Comparison of ENCODE assay signal across 8 mouse cellular contexts in the genomic region with DNA sequence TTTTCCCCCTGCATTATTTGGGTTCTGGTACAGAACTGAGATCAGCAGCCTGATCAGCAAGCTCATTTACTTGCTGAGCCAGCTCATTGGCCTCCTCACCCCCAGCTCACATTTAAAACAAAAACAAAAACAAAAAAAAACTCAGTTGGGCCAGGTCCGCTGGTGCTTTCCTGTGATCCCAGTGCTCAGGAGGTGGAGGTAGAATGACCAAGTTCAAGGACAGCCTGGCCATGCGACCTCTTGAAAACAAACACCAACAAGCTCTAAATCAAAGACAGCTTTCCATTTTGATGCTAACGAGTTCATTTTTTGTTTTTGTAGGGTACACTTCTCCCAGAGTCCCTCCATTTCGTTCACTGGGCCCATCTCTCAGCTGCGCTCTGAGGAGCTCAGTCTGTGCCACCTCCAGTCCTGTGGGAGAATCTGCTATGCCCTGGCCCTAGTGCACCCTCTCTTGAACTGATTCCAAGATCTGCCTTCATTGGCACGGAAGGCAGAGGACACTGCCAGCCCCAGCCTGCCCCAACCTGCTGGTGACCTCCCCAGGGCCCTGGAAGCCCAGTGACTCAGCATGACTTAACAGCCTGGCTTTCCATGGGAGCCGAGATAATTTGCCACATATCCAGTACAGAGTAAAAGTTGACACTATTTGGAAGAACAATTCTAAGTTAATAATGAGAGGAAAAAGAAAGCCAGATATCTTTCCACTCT. TPM values are rescaled to one million over a fixed set of nuclear protein-coding genes. Genes with fewer than 3 reads are reported as not detected.
DNase-seq lines count a peak whose midpoint lies in the region; ATAC-seq and TF ChIP-seq lines count a peak whose summit lies in the region.
"Had no signal": no experiment of that assay in that cellular context is flagged by ENCODE, and none has a peak within 500 bp of the region (broad histone marks: within the 10 kb centered on the region; RNA-seq: fewer than 3 reads in every experiment).

No protein-coding gene starts in this region.

- peaks cover 8% of the 10 kb centered on the region for H3K4me1 ChIP-seq in heart, embryonic 10.5 days
- H3K4me1 ChIP-seq in stomach, embryonic 16.5 days (ENCODE audit: control insufficient read depth, insufficient read depth, low read length) = no peaks in the 10 kb centered on the region

- no peak for TF ChIP-seq CTCF in layer of hippocampus, adult 2 months (conservative IDR thresholded peaks at IDR 0.05)

- H3K9ac ChIP-seq in stomach, embryonic 16.5 days (ENCODE audit: low read length) = no peak overlapping the region
- H3K9ac ChIP-seq: midbrain, embryonic 13.5 days had no signal

- H3K27ac ChIP-seq in layer of hippocampus, adult 2 months = peak overlapping the region; percentile 36; the same call in 1 of the 2 replicates
- H3K27ac ChIP-seq in heart, embryonic 10.5 days = peak overlapping the region; percentile 37; the same call in 1 of the 2 replicates
- H3K27ac ChIP-seq in stomach, embryonic 16.5 days (ENCODE audit: low read length) = peak overlapping the region; percentile 19; the same call in 1 of the 2 replicates
- H3K27ac ChIP-seq: midbrain, embryonic 13.5 days had no signal

- WGBS in heart, embryonic 10.5 days = 68% methylated on average over 7 of the region's 7 CpGs
- WGBS in stomach, embryonic 16.5 days = 69% methylated on average over 7 of the region's 7 CpGs

- peak; percentile 59; the same call in 1 of the 2 replicates for ATAC-seq in stomach, embryonic 16.5 days (ENCODE audit: insufficient read depth, low FRiP score)
- ATAC-seq: midbrain, embryonic 13.5 days had no signal

- H3K36me3 ChIP-seq in heart, embryonic 10.5 days = no peaks in the 10 kb centered on the region
- H3K36me3 ChIP-seq in stomach, embryonic 16.5 days (ENCODE audit: control insufficient read depth, insufficient read depth, low read length) = no peaks in the 10 kb centered on the region
- H3K36me3 ChIP-seq: midbrain, embryonic 13.5 days had no signal

- H3K9me3 ChIP-seq in heart, embryonic 10.5 days = no peaks in the 10 kb centered on the region
- no peaks in the 10 kb centered on the region for H3K9me3 ChIP-seq in stomach, embryonic 16.5 days (replicated peaks; ENCODE audit: control insufficient read depth, low read length)
- H3K9me3 ChIP-seq: midbrain, embryonic 13.5 days had no signal

- H3K27me3 ChIP-seq in heart, embryonic 10.5 days (ENCODE audit: insufficient read depth, poor library complexity, severe bottlenecking) = no peaks in the 10 kb centered on the region
- no peaks in the 10 kb centered on the region for H3K27me3 ChIP-seq in stomach, embryonic 16.5 days (ENCODE audit: control insufficient read depth, insufficient read depth, low read length)
- H3K27me3 ChIP-seq: midbrain, embryonic 13.5 days had no signal

- no peak overlapping the region for H3K4me3 ChIP-seq in layer of hippocampus, adult 2 months
- no peak overlapping the region for H3K4me3 ChIP-seq in heart, embryonic 10.5 days
- H3K4me3 ChIP-seq in stomach, embryonic 16.5 days (replicated peaks; ENCODE audit: low read length) = no peak overlapping the region
- H3K4me3 ChIP-seq: midbrain, embryonic 13.5 days had no signal

- no peak overlapping the region for H3K4me2 ChIP-seq in stomach, embryonic 16.5 days (ENCODE audit: low read depth, low read length)
- H3K4me2 ChIP-seq: midbrain, embryonic 13.5 days had no signal

- intact Hi-C loops in left cerebral cortex, postnatal 4 days (cut with DNase I) = no loop called here

- DNase-seq in layer of hippocampus, adult 2 months (ENCODE audit: low spot score in 2 of 2) = no peak
- no peak for DNase-seq in layer of hippocampus, adult 9-10 months (ENCODE audit: low spot score)
- DNase-seq in adrenal gland, postnatal 25 days = peak; percentile 78
- DNase-seq in heart, embryonic 10.5 days (ENCODE audit: low spot score) = no peak
- DNase-seq in left cerebral cortex, postnatal 4 days = no peak
- DNase-seq in spleen, adult 12 weeks (ENCODE audit: low spot score) = no peak

RNA-seq across cellular contexts. Expression of a gene that starts 13.2 kb away (rescaled TPM):
- total RNA-seq in layer of hippocampus, adult 2 months (2021) = 10 to 100 TPM; 97.6 to 98.3 TPM
- total RNA-seq in adrenal gland, postnatal 25 days (2021) = 520 and 569 TPM in 2 replicates
- 390 and 444 TPM in 2 replicates for polyA plus RNA-seq in heart, embryonic 10.5 days (2016; fragmentation: Nextera tagmentation; extraction: Ambion mirVana)
- polyA plus RNA-seq in stomach, embryonic 16.5 days (2015; fragmentation: Nextera tagmentation; extraction: Ambion mirVana) = 324 and 325 TPM in 2 replicates
- 100 to 1,000 TPM; 174 to 182 TPM for total RNA-seq in left cerebral cortex, postnatal 4 days (2021)
